Mouse (Mus musculus) heart, adult 8-10 months (tissue): ENCODE results near the gene Trim65. TPM values are rescaled to one million over a fixed set of nuclear protein-coding genes. Genes with fewer than 3 reads are reported as not detected.
"Not testable (repeated sequence)": the region's sequence is repeated elsewhere in the genome, so short reads cannot be mapped to it uniquely, and the experiment has no call there.

Source experiments
- DNase-seq: peaks from one replicate; pipeline ENCODE4 v3.0.0; 2022; ENCODE audit warnings: low spot score
- total RNA-seq, 4 experiments: library from RNA; stranded (reverse); gene quantifications; 2 replicates each; pipeline ENCODE4 v1.2.4; 2022

Trim65 gene
- total RNA-seq, 4 experiments from 2014 or later, result 6.6 to 8.2 (median 7.6) TPM

- peak; percentile 91 for DNase-seq
These were observed 22.3 kb downstream of the Trim65 start for GRCm38 (mm10) chr11:116108464-116109137.

GRCm38 (mm10) chr11:116107777-116108285, 23.1 kb downstream of the Trim65 start:
- DNase-seq, result no peak

- no peak for DNase-seq
These were observed 23.8 kb downstream of the Trim65 start for GRCm38 (mm10) chr11:116106963-116107776.

DNA sequence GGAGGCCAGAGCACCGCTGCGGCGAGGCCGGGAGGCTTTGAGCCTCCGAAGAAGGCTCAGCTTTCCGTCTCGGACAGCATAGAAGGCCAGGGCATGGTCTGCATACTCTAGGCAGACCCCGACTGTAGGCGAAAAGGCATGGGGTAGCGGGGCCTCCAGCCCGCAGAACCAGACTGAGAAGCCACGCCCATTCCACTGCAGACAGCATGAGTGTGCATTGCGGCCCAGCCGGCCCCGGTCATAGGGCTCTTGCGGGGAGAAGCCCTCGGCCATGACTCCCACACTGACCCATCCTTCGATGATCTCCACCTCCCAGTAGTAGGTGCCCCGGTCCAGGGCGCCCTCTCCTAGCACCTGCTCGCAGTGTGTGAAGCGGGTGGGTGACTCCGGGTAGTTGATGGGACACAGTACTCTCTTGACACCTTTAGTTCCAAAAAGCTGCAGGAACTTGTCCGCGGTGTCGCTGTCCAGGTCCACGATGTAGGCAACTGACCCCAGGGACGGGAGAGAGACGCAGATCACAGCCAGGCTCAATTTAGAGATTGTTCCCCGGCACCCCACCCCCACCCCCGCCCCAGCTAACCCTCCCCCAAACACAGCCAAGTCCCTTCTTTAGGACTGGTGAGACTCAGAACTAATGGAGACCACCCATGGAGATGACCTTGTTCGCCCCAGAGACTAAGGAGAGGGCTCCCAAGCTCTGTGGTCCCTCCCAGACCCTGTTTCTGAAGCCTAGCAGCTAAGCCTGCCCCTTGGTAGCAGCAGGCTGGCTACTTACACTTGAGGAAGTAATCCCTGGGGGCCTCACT, 24.6 kb downstream of the Trim65 start:
- no peak for DNase-seq

DNA sequence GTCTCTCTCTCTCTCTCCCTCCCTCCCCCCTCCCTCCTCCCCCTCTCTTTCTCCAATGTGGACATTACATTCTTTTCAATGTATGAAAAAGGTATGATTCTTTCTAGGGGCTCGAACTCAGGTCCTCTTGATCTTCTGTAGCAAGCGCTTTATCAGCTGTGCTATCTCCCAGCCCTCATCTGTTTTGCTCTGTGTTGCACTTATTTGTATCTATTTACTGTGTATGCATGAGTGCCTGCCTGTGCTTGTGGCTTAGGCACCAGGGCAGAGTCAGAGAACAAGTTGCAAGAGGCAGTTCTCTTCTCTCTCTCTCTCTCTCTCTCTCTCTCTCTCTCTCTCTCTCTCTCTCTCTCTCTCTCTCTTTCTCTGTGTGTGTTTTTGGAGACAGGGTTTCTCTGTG, 25.9 kb downstream of the Trim65 start:
- no peak for DNase-seq

DNA sequence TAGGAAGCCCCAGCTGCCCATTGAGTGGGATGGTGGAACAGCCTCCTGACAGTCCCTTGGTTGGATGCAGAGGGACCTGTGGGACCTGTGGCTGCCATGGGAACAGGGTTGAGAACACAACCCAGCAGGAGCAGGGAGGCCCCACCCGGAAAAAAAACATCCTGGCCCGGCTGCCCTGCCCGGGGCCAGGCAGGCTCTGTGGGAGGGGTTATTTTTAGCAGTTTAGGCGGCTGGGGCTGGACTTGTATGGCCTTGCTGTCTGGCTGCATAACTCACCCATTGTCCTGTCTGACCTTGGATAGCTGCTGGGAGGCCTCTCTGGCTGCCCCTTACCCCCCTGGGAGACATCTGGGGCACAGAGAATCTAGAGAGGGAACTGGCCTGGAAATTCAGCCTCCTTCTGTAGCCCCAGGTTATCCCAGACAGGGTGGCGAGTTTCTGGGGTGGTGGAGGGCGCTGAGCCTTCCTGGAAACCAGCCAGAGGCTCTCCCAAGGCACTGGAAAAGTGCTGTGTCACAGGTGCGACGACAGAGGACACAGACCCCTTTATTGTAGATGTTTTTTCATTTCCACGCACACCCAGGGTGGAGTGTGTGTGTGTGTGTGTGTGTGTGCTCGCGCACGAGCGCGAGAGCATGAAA, 26.8 kb downstream of the Trim65 start:
- DNase-seq, result peak; percentile 87

GRCm38 (mm10) chr11:116103572-116103971, 27.4 kb downstream of the Trim65 start:
- no peak for DNase-seq

DNA sequence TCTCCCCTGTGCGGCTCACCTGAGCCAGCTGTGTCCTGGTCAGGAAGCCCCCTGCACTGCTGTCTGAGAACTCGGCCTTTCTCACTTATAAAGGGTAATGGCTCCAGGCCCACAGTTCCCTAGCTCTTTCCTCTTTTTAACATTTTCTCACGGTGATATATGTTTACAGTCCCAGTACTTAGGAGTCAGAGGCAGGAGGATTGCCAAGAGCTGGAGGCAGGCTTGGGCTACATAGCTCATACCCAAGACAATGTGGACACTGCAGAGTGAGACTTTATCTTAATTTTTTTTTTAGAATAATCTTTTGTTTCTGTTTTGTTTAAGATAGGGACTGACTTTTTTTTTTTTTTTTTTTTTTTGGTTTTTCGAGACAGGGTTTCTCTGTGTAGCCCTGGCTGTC, 28.5 kb downstream of the Trim65 start:
- DNase-seq, result no peak

DNA sequence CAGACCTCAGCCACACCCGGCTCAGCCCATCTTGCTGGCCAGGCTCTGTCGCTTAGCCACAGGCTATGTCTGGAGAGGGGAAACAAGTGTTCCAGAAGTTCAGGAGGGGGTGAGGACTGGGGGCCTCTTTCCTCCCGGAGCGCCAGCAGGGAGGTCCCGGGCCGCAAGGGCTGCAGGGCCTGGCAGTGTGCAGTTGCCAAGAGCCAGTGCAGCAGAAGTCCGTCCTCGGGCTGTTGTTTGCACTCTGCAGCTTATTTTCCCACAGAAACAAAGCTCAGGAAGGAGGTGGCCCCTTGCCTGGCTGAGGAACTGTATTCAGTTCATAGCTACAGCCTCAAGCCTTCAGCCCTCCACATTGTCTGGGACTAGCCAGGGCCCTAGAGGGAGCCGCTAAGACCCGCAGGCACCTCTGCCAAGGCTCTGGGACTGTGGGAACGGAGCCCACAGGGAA, 29.0 kb downstream of the Trim65 start:
- DNase-seq, result no peak

DNA sequence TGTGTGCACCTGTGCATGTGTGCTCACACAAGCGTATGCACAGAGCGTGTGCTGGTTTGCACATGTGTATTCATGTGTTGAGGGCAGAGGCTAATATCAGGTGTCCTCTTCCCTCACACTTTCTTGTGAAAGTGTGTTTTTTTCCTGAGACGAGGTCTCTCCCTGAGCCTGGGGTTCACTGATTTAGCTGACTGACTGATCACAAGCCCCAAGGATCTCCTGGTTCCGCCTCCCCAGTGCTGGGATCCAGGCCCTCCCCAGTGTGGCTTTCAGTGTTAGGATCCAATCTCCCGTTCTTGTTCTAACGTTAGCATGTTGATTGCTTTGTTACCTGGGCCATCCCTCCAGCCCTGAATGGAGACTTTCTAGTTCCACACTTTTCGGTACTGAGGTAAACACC, 30.1 kb downstream of the Trim65 start:
- no peak for DNase-seq

- peak; percentile 90 for DNase-seq
These were observed 30.5 kb downstream of the Trim65 start for GRCm38 (mm10) chr11:116100385-116100784.

DNA sequence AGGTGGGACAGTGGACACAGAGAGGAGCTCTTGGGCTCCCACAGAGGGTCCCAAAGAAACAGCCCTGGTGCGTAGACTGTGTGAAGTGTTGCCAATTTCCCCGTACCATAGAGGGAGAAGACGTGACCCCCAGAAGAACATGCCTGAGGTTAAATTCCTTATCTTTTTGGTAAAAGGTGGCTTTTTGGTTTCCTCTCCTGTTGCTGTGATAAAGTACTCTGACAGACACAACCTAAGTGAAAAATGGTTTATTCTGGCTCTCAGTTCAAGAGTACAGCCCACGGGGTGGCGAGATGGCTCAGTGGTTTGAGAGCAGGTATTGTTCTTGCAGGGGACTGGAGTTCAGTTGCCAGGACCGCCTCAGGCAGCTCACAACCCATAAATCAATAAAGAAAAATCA, 31.5 kb downstream of the Trim65 start:
- DNase-seq, result no peak

GRCm38 (mm10) chr11:116098711-116099460, 32.0 kb downstream of the Trim65 start:
- no peak for DNase-seq

- no peak for DNase-seq
These were observed 34.5 kb downstream of the Trim65 start for GRCm38 (mm10) chr11:116096213-116097108.

- peak; percentile 81 for DNase-seq
These were observed 35.4 kb downstream of the Trim65 start for GRCm38 (mm10) chr11:116095573-116095972.

DNA sequence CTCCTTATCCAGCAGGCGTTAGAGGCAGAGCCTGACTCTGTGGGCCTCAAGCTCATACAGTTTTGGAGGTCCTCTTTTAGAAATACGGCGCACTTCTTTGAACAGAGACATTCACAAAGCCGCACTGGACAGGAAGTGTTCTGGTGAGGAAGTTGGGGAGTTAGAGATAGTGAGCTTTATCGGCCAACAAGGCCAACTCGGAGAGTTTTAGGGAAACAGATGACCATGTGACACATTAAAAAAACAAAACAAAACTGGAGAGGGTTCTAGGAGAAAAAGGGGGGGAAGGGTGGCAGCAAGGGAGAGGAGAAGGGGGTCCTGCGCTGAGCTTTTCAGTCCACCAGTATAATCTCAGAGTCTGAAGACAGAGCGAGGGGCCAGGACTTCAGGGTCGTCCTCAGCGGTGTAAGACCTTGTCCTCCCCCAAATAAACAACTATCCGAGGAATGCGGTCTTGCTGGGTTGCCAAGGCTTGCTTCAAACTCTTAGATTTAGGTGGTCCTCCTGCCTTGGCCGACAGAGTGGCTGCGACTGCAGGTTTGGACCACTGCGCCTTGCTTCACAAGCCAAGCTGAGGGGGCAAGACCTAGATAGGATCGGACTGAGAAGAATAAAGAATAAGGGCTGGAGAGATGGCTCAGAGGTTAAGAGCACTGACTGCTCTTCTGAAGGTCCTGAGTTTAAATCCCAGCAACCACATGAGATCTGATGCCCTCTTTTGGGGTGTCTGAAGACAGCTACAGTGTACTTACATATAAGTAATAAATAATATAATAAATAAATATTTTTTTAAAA, 37.0 kb downstream of the Trim65 start:
- no peak for DNase-seq

GRCm38 (mm10) chr11:116092959-116093358, 38.0 kb downstream of the Trim65 start:
- DNase-seq, result not testable (repeated sequence)

- no peak for DNase-seq
These were observed 39.3 kb downstream of the Trim65 start for GRCm38 (mm10) chr11:116091591-116091990.

DNA sequence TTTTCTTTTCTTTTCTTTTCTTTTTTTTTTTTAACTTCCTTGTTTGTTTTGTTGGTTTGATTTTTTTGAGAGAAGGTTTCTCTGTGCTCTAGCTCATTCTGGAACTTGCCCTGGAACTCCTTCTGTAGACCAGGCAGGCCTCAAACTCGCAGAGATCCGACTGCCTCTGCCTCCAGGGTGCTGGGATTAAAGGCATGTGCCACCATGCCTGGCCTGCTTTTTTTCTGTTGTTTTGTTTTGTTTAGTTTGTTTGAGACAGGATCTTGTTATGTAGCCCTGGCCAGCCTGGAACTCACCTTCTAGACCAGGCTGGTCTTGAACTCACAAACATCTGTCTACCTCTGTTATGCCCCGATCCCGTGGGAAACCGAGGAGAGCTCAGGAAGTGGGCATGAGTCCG, 41.4 kb downstream of the Trim65 start:
- no peak for DNase-seq
